Mouse (Mus musculus): ENCODE results near the gene Patj.
"Not testable (repeated sequence)": the region's sequence is repeated elsewhere in the genome, so short reads cannot be mapped to it uniquely, and the experiment has no call there.

The Patj gene

DNA sequence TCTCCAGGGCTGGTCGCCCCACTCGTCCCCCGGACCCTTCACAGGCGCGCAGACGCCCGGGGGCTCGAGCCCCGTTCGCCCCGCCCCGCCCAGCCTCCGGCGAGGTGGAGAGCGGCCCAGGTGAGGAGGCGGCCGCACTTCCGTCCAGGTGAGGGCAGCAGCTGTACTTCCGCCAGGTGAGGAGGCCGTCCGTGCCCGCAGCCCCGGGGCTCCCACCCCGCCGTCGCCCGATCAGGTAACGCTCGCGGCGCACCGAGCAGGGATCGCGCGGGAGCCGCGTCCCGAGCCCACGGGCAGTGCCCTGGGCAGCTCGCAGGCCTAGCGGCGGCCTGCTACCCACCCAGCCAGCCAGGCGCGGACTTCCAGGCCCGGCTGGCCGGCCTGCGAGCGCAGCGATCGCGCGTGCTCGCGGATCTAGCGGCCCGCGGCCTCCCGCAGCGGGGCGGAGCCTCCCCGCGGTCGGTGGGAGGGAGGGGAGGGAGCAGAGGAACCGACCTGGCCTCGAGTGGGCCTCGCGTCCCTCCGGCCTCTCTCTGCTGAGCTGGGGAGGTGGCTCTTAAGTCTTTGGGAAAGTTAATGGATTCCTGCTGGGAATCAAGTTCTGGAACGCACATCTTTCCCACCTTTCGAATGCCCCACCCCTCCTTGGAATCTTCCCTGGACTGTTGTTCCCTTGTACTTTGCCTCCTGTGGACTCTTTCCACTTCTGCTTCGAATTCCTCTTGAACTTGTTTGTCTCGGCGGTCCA is at the start of gene Patj:
Gene Patj, plus strand, starts transcription at position 96 of the 748 bp plus-strand sequence.
- DNase-seq, result peak; percentile 72

- no peak for DNase-seq
Measured at GRCm38 (mm10) chr4:98348580-98348979, 47.0 kb upstream of the Patj start.

DNA sequence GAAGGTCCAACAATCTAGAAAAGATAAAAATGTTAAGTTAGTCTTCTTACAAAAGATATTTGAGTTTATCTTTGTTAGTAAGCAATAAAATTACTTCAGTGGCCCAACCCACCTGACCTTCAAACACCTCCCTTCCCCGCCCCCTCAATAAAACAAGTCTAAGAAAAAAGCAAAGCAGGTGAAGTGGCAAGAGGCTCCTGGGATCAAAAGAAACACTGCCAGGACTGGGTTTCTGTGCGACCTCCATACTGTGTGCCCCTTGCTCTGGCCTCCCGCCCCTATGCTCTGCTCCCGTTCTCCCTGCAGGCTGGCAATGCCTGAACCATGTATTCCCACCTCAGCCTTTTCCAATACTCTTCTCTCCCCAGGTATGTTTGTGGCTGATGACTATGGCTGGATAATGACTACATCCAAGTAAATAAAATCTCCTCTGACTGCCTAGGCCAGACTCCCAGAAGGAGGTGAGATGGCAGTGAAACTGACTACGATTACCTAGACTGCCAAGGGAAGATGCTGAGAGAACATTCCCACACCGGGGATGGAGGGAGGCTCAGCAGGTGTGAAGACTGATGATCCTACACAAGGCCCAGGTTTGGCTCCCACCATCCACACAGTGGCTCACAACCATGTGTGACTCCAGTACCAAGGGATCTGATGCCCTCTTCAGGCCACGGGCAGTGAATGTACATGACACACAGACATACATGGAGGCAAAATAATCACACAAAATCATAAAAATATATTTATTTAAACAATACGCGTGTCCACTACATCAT is 37.4 kb upstream of the Patj start:
- no peak for DNase-seq

- DNase-seq, result peak; percentile 6
Measured at GRCm38 (mm10) chr4:98375401-98375800, 20.2 kb upstream of the Patj start.

GRCm38 (mm10) chr4:98376943-98377342 is 18.6 kb upstream of the Patj start:
- DNase-seq, result no peak

DNA sequence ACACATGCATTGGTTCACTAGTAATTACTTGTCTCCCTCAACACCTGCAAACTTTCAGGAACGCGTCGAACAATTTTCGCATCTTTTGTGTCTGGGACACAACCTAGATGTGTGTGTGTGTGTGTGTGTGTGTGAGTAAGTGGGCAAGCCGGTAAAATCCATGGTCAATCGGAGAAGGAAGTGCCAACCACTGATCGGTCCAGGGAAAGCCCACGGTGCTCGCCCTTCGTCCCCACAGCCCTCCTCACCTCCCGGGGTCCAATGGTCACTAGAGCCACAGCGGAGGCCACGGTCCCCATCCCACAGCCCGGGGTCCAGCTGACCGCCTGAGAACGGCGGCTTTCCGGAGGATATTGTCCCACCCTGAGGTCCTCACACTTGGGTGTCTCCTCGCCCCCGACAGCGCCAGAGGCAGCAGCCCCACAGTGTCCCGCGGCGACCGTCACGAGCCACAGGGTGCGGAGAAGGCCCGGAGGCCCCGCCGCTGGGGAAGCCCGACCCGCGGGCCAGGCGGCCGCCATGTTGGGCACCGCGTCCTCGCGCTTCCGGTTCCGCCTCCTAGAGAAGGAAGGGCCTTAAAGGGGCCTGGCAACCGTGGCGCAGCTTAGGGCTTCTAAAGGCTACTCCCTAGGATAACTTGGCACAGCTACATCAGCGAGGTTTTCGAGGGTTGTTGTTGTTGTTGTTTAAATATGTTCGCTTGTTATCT is 12.7 kb upstream of the Patj start, which contains the start of gene Tm2d1:
Gene Tm2d1, minus strand, starts transcription at position 591 of the 709 bp plus-strand sequence.
- peak; percentile 88 for DNase-seq

- DNase-seq, result no peak
Measured at GRCm38 (mm10) chr4:98385036-98385435, 10.5 kb upstream of the Patj start.

- no peak for DNase-seq
Measured at GRCm38 (mm10) chr4:98395346-98395689, 267 bp upstream of the Patj start.

DNA sequence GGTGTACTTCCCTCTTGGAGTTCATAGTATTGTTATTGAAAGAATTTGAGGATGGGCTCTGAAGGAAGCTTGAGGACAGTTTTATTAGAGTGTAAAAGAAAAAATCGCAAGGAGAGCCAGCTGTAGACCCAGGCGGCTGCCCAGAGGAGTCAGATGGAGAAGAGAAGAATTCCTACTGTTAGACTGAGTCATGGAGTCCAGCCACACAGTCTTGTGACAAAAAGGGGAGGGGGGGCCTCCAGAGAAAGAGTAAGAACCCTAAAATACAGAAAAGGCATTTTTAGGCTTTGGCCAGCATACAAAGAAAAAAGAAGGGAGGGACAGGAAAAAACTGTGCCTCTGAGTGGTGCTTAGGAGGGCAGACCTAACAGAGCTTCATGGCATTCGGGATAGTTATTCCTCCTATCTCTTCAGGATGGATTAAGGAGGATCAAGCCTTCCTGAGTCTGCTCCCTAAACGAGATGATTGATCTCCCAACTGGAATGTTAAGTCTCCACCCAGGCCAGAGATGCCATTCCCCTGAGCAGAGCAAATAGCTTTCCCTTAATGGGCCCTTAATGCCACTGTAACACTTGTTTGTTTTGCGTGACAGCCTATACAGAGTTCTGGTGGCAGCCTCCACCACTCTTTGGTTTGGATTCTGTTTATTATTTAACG is 5.5 kb downstream of the Patj start:
- DNase-seq, result no peak

DNA sequence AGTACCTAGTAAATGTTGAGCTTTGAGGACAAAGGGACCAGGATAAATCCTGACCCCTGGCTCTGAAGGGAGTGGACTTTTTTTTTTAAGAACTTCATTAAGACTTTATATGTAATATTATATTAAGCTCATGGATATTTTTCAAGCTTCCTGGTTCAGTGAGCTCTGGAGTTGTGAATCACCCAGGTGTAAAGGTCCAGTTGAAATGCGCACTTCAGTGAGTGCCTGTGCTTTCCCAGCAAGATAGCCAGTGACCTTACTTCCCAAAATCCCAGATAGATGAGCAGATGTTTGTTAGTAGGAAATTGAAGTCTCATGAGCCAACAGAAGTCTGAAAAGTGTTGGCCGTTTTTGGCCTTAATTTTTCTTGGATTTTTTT is 6.0 kb downstream of the Patj start:
- no peak for DNase-seq

DNA sequence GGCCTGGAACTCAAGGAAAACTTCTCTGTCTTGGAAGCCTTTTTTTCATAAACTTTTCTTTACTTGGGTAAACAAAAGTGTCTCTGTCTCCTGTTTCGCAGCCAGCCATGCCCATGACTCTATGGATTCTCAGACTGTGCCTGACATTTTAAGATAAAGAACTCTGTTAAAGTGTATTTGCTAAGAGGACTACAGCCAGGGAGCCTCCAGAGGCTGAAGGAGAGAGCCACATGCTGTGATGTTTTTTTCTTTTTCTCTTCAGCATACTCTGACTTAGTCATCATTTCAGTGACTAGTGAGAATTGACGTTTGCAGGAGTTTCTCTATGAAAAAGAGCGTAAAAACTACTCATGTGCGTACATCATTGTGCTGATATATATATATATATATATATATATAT is 7.9 kb downstream of the Patj start:
- no peak for DNase-seq

DNA sequence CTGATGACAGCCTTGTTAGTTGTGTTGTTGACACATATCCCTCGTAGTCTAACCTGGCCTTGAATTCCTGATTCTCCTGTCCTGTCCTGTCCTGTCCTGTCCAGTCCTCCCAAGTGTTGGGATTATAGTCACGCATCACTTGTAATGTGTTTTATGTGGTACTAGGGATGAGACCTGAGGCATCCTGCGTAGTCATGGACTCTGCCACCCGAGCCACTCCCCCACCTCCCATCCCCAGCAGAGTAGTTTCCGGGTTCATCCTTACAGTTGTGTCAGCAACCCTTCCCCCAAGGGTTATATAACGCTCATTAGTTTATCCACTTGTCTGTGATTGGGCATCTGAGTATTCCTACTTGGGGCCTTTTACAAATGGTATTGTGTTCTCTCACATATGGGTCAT is 8.8 kb downstream of the Patj start:
- no peak for DNase-seq

DNA sequence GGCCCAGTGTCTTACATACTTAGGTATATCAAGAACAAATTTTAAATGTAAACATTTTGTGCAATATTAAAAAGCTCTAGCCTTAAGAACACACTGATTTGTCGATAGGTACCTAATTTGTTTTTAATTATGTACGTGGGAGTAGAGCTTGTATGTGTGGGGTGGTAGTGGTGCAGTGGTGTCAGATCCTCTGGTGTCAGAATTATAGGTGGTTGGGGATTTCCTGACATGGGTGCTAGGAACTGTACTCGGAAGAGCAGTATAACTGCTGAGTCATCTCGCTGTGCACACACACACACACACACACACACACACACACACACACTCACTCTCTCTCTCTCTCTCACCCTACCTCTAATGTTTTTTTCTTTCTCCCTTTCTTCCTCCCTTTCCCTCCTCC is 12.9 kb downstream of the Patj start:
- no peak for DNase-seq

- DNase-seq, result not testable (repeated sequence)
Measured at GRCm38 (mm10) chr4:98415150-98415549, 19.6 kb downstream of the Patj start.

GRCm38 (mm10) chr4:98428371-98428770 is 32.8 kb downstream of the Patj start:
- DNase-seq, result no peak

GRCm38 (mm10) chr4:98435641-98436457 is 40.3 kb downstream of the Patj start:
- peak; percentile 5 for DNase-seq

DNA sequence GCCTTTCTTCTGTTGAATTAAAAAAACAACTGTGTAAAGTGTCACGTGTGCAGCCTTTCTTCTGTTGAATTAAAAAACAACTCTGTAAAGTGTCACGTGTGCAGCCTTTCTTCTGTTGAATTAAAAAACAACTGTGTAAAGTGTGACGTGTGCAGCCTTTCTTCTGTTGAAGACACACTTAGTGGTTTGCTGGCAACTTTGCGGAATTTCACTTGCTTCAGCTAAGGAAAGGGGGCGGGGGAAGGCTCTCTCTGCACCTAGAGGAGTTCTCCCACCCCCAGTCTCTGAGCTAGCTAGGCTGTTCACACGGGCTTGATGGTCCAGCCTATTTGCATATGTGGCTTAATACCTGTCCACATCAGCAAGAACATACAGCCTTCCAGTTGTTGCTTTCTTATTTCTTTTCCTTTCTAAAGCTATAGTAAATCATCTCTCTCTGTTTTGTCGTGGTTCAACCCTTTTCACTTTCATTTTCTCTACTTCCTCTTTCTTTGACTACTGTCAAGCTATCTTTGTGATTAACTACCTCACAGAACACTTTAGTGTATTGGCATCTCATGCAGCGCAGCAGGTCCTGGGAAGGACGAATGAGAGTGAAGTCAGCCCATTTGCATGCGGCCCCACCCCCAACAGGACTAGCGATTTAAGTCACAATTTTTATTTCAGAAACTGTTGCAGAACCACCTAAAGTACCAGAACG is 41.2 kb downstream of the Patj start:
- peak; percentile 27 for DNase-seq

- DNase-seq, result no peak
Measured at GRCm38 (mm10) chr4:98439261-98440005, 43.8 kb downstream of the Patj start.

DNA sequence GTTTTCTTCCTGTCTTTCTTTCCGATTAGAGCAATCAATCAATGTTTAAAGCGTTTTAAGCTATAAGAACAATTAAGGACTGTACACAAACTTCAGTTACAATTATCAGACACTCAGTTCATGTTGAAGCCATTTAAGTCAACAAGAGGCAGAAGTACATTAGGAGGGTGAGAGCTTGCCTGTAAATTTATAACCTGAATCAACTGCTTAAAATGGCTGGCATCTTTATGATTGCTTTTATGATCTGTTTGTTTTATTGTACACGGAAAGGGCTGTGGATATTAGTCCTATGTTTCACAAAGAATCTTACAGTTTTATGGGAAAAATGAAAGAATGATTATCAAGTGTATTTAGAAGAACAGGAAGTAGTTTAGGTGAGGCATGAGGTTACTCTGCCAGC is 45.7 kb downstream of the Patj start:
- no peak for DNase-seq

DNA sequence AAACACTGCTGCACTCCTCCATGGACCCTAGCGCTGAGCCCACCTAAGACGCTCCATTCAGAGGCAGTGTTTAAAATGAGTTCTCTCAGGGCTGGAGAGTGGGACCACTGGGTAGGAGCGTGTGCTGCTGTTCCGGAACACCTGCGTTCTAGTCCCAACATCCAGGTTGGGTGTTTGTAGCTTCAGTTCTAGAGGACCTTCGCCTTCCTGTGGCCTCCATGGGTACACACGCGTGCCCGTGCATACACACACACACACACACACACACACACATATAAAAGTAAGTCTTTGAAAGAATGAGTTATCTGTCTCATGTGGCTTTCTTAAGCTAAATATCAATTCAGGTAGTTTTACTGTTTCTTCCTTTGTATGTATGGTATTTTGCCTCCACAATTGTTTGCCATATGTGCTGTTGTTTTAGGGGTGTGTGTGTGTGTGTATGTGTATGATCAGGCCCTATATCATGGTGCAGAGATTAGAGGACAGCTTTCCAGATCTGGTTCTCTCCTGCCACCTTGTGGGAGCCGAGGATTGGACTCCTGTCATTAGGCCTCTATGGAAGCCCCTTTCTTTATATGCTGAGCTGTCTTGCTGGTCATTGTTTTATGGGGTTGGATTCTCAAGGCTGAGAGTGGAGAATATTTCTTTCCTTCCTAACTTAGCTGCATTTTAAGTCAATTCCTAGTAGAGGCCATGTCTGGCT is 49.0 kb downstream of the Patj start:
- peak; percentile 67 for DNase-seq
